Mouse (Mus musculus): Measurements from ENCODE around the gene Dnajc21.

Gene Dnajc21

DNA sequence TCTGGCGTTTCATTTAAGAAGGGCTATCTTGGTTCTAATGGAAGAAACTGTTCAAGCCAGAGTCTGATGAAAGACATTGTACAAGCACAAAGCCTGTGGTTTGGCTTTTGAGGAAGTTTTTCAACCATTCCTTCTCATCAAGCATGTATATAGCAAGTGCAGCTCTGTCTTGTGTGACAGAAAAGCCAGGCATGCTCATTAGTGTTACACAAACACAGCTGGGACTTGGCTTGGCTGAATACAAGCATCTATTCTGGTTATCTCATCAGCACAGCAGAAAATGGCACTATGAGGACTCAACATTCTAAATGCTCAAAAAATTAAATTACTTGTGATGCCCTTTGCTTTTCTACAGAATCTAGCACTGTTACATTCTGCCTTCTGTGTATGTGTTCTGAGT lies 33.4 kb downstream of the Dnajc21 start:
- no peak for DNase-seq (ENCODE audit: low read depth, low spot score)

DNA sequence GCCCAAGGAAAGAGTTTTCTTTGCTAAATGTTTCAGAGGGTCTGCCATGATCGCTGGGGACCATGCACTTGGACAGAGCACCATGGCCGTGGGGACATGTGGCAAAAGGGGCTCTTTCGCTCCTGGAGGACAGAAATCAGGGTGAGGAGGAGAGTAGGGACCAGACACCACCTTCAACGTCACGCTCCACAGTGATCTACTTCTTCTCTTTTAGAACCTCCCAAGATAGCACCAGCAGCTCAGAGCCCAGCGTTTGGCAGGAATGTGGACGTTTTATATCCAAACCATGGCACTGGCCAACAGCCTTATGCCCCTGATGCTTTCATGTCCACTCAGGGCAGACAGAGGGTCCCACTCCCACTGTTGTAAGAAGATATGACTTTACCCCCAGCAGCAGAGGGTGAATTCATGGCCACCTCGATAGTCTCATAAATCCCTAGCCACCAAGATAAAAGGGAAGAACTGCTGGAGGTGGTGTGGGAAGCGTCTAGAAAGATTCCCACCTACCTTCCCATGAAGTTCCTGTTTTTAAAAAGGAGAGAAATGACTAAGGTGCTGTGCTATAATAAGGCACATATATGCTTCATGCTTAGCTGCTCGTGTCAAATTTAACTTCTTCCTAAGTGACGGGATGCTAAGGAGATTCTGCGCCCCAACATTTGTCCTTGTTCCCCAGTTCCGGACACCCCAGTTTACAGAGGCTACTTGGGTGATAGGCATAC lies 43.6 kb downstream of the Dnajc21 start:
- DNase-seq (ENCODE audit: low read depth, low spot score), result no peak

DNA sequence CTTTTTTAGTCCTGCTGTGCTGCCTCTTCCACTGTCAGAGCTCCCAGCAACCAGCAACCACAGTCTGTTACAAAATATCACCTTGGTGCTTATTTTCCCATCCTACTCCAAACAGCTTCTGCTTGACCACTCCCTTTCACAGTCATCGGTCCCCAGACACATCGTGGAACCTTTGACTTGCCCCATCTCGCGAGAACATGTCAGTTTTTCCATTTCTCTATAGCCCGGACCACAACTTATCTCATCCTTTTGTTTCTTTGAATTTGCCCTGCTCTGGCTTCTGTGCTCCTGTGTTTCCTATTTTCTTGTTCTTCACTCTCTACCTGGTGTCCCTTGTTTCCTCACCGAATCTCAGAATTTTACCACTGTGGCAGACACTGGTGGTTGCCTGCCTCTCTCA lies 44.2 kb downstream of the Dnajc21 start:
- no peak for DNase-seq (ENCODE audit: low read depth, low spot score)

DNA sequence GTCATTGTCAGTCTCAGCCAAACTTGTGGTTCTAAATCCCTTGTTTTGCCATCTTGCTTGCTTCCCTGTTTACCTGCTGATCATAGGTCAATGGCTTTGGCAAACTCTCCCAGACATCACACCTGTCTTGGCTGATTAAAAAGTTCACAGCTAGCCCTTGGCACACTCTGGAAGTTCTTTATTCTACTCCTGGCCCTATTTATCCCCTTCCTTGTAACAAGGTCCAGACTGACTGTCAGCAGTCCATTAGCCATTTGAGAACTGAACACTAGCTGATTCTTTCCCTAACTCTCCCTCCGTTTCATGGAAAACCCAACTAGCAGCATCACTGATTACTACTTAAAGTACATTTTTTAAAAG lies 48.6 kb downstream of the Dnajc21 start:
- no peak for DNase-seq (ENCODE audit: low read depth, low spot score)

DNA sequence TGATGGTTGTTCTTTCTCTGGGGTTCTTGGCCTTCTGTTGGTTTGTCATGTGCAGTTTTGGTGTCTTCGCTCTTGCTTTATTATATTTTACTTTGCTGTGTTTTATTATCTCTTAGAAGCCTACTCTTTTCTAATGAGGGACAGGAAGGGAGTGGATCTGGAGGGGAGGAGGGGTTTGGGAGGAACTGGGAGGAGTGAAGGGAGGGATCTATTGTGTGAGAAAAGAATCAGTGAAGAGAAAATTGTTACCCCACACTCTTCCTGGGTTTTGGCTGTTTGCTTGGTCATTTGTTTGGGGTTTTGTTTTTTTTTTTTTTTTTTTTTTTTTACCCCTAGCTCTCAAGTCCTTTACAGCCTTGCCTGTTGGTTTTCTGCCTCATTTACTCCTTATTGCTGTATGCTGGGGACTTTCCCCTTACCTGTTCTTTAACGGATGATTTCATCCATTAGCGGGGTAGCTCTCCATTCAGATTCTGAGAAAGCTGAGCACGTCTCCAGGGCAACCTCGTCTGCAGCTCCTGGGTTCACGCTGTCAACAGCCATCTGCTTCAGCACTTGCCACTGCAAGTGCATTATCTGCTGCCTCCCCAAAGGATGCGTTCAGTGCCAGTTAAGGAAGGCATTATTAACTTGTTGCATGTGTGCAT lies 49.1 kb downstream of the Dnajc21 start:
- DNase-seq (ENCODE audit: low read depth, low spot score), result no peak

DNA sequence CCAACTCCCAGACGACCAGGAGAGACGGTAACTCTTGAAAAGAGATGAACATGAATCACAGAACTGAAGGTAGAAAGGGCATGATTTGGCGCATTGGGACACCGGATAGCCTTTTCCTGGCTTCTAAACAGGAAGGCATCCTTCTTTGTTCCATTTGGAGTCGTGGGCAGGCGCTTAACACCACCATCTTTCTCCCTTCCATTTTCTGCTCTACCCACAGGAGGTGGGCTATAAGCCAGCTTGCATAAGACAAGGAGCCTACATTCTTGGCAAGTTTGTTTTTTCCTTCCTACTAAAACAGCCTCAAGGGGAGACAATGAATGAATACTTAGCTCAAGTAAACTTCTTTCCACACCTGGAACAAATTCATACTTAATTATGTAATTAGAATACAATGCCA lies 56.7 kb downstream of the Dnajc21 start:
- no peak for DNase-seq (ENCODE audit: low read depth, low spot score)

DNA sequence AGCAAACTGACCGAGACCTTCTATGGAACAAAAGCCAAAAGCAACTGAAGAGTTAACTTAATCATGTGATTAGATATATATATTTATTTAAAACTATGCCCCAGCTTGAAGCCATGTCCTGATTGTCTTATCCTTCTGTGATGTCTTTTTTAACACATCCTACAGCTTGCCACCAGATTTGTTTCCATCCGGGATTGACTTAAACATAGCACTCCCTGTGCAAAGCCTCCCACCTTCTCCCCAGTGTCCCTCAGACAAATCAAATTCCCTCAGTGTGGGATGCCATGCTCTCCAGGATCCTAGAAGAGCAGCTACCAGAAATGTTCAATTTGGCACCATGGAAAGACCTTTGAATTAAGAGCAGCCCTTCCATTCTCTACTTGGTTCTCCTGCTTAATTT lies 59.4 kb downstream of the Dnajc21 start:
- no peak for DNase-seq (ENCODE audit: low read depth, low spot score)

DNA sequence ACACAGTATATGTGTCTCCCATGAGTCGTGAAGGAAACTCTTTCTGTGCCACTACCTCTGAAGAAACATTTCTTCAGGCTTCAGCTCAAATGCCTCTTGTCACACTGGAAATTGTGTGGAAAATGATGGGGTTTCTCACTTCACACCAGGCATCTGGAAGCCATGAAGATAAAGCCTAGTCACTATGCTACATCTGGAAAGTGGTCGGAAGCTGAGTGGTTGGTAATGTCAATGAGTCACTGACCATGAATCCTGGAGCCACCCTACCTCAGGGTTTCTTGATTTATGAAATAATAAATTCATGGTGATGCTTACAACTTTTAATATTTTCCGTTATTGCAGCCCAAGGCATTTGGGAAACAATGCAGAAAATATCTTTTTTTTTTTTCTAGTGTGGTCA lies 60.5 kb downstream of the Dnajc21 start:
- no peak for DNase-seq (ENCODE audit: low read depth, low spot score)

DNA sequence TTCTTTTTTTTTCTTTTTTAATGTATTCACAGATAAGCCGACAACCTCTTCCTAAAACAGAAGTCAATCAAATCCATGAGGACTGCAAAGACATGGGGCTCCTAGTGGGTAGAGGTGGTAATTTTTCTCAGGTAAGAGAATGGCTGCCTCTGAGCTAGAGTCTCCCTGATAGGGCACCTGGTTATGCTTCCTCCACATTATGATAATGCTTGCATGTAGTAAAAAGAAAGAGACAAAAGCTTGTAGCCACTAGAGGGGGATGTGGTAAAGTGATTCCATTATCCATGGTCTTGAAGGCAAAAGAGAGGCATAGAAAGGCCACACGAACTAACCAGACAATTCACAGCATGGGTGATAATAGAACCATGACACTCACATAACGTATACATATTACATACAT lies 69.9 kb downstream of the Dnajc21 start:
- DNase-seq (ENCODE audit: low read depth, low spot score), result peak; percentile 40

DNA sequence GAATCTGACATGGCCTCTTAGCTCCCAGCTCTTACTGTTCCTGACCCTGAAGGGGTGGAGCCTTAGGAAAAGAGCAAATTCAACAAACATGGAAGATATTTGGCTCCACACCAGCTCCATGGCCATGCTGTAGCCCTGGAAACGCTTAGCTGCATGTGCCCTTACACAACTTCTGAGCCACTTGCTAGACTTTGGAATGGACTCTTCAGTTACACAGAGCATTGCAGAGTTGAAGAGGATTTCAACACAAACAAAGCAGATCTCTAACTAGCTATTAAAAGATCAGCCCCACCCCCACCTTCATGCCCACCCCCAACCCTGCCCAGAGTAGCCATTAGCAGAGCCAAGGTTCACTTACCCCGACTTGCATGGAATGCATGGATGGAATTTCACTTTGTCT lies 70.5 kb downstream of the Dnajc21 start:
- DNase-seq (ENCODE audit: low read depth, low spot score), result no peak
